Mouse (Mus musculus) heart, postnatal 0 days (tissue): ENCODE measurements at regions not wholly inside any gene's neighbourhood (a gene's known extent, or its start where the extent isn't known, plus 50 kb on each side); places are given as distances from the start of the nearest gene placed in this dataset.

Experiments used
- ATAC-seq: fragments of 200-750 bp; cut with Nextera tagmentation; 2 replicates; pipeline ENCODE4 v1.8.0; 2017; ENCODE audit warnings: low read depth, moderate number of reproducible peaks, moderate library complexity; ENCODE audit not compliant: insufficient read depth
- DNase-seq: peaks from one replicate; pipeline ENCODE4 v3.0.0-alpha.2; 2016; ENCODE audit warnings: low spot score
- H3K27ac ChIP-seq: fragments of 300-500 bp; sonication (generic); 2 replicates; pipeline ENCODE4 v1.5.1; 2014; ENCODE audit warnings: low read depth, mild to moderate bottlenecking
- H3K27me3 ChIP-seq: fragments of 300-500 bp; sonication (generic); 2 replicates; pipeline ENCODE4 v1.6.1; 2014; ENCODE audit warnings: low read length, mixed read lengths; ENCODE audit not compliant: control insufficient read depth, insufficient read depth
- H3K36me3 ChIP-seq: fragments of 300-500 bp; sonication (generic); replicated peaks from 2 replicates; pipeline ENCODE4 v1.6.1; 2014; ENCODE audit warnings: low read length, mixed read lengths; ENCODE audit not compliant: control insufficient read depth, insufficient read depth
- H3K4me1 ChIP-seq: fragments of 300-500 bp; sonication (generic); 2 replicates; pipeline ENCODE4 v1.6.1; 2014; ENCODE audit warnings: antibody characterized with exemption; ENCODE audit not compliant: control insufficient read depth, insufficient read depth
- H3K4me2 ChIP-seq: fragments of 300-500 bp; sonication (generic); 2 replicates; pipeline ENCODE4 v1.6.1; 2014; ENCODE audit warnings: low read depth, mild to moderate bottlenecking, low read length, moderate library complexity
- H3K4me3 ChIP-seq: fragments of 300-500 bp; sonication (generic); 2 replicates; pipeline ENCODE4 v1.5.1; 2014; ENCODE audit warnings: low read depth, low read length
- H3K9ac ChIP-seq: fragments of 300-500 bp; sonication (generic); replicated peaks from 2 replicates; pipeline ENCODE4 v1.6.1; 2014; ENCODE audit warnings: low read depth, low read length, mixed read lengths
- H3K9me3 ChIP-seq: fragments of 300-500 bp; sonication (generic); replicated peaks from 2 replicates; pipeline ENCODE4 v1.6.1; 2016; ENCODE audit warnings: low read length; ENCODE audit not compliant: control insufficient read depth
- CTCF ChIP-seq: IDR thresholded peaks from 2 replicates; pipeline ENCODE4 v1.5.1; 2016; ENCODE audit warnings: antibody characterized with exemption, control low read depth, low read depth
- EP300 ChIP-seq: IDR thresholded peaks from 2 replicates; pipeline ENCODE4 v1.6.1; 2016; ENCODE audit warnings: antibody characterized with exemption, low read depth
- WGBS: fragments of 180-500 bp; shearing (Covaris S2); extraction: QIAGEN DNeasy Blood & Tissue Kit; methylation state at CpG from one replicate; pipeline ENCODE4 v1.1.7; 2014; 5-methylcytosine and 5-hydroxymethylcytosine counted together

- Histone ChIP-seq H3K9me3 (peaks cover 11% of the 10 kb centered on the region; the same call in 1 of the 2 replicates), H3K27ac (no peak overlapping the region), H3K36me3 (no peaks in the 10 kb centered on the region), H3K4me1 (no peaks in the 10 kb centered on the region), H3K9ac (no peak overlapping the region), H3K4me2 (no peak overlapping the region), H3K27me3 (no peaks in the 10 kb centered on the region), H3K4me3 (no peak overlapping the region)
- 75% methylated on average over 6 of the region's 6 CpGs for WGBS
- ATAC-seq (no peak), DNase-seq (no peak)
- no peak for TF ChIP-seq EP300
- TF ChIP-seq CTCF = no peak
Measured at GRCm38 (mm10) chr1:42623766-42624165, 71.8 kb upstream of the Pou3f3 start.

DNA sequence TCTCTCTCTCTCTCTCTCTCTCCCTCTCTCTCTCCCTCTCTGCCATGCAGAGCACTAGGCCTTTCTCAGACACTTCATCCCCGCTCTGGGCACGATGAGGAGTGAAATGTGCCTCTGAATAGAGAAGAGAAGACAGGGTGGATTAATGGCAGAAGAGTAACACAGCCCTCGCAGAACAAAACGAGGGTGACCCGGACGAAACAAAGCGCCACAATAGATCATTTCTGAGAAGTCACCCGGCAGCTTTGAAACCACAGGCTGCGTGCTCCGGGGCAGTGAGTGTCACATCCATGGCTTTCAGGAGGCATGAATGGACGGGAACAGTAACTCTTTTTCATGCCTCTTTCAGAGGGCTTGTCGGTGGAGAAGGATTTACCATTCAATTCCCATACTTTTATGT lies 66.8 kb upstream of the Pou3f3 start:
- no peak for TF ChIP-seq EP300
- H3K27ac ChIP-seq = no peak overlapping the region
- no peak overlapping the region for H3K4me2 ChIP-seq
- H3K4me3 ChIP-seq = no peak overlapping the region
- H3K9ac ChIP-seq = no peak overlapping the region
- ATAC-seq (no peak), DNase-seq (no peak)
- peaks cover 15% of the 10 kb centered on the region; the same call in 1 of the 2 replicates for H3K4me1 ChIP-seq
- no peaks in the 10 kb centered on the region for H3K27me3 ChIP-seq
- 73% methylated on average over 12 of the region's 12 CpGs for WGBS
- H3K9me3 ChIP-seq = no peaks in the 10 kb centered on the region
- H3K36me3 ChIP-seq = no peaks in the 10 kb centered on the region

- TF ChIP-seq EP300 (no peak), CTCF (no peak)
- ATAC-seq (no peak), DNase-seq (no peak)
- H3K27me3 ChIP-seq = no peaks in the 10 kb centered on the region
- H3K36me3 ChIP-seq = no peaks in the 10 kb centered on the region
- peaks cover 15% of the 10 kb centered on the region; the same call in 1 of the 2 replicates for H3K4me1 ChIP-seq
- no peaks in the 10 kb centered on the region for H3K9me3 ChIP-seq
- 44% methylated on average over 14 of the region's 14 CpGs for WGBS
- no peak overlapping the region for H3K4me3 ChIP-seq
- no peak overlapping the region for H3K4me2 ChIP-seq
- no peak overlapping the region for H3K27ac ChIP-seq
- no peak overlapping the region for H3K9ac ChIP-seq
Measured at GRCm38 (mm10) chr1:42629465-42630261, 65.9 kb upstream of the Pou3f3 start.

GRCm38 (mm10) chr1:42632286-42632685 lies 63.3 kb upstream of the Pou3f3 start:
- H3K4me2 ChIP-seq = no peak overlapping the region
- no peak overlapping the region for H3K4me3 ChIP-seq
- ATAC-seq = peak; percentile 90
- DNase-seq = peak; percentile 72
- 0 out of 2 replicates have a peak, but pooled peaks cover 5% of the 10 kb centered on the region for H3K27me3 ChIP-seq
- no peak overlapping the region for H3K27ac ChIP-seq
- no peaks in the 10 kb centered on the region for H3K36me3 ChIP-seq
- no peaks in the 10 kb centered on the region for H3K9me3 ChIP-seq
- TF ChIP-seq EP300 = no peak
- TF ChIP-seq CTCF = no peak
- peaks cover 15% of the 10 kb centered on the region; the same call in 1 of the 2 replicates for H3K4me1 ChIP-seq
- no peak overlapping the region for H3K9ac ChIP-seq

DNA sequence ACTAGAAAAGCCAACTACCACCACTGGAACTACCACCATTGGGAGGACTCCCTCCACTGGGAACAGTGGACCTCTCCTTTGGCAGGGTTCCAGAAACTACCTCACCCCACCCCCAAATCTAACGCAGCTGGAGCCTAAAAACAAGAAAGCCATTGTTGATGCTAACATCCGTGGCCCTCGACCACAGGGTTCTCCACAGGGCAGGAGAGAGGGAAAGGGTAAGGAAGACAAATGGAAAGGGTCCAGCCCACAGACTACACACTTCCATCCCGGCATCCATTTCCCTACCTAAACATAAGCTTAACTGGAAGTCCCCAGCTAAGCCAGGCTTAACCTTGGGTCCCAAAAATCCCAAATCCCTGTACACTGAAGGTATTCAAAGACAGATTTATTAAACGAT lies 59.0 kb upstream of the Pou3f3 start:
- WGBS = 69% methylated on average over 5 of the region's 5 CpGs
- 0 out of 2 replicates have a peak, but pooled peaks cover 5% of the 10 kb centered on the region for H3K27me3 ChIP-seq
- H3K4me3 ChIP-seq = no peak overlapping the region
- no peak for DNase-seq
- H3K27ac ChIP-seq = no peak overlapping the region
- no peaks in the 10 kb centered on the region for H3K36me3 ChIP-seq
- no peak for ATAC-seq
- no peaks in the 10 kb centered on the region for H3K9me3 ChIP-seq
- H3K9ac ChIP-seq = no peak overlapping the region
- TF ChIP-seq CTCF (no peak), EP300 (no peak)
- no peak overlapping the region for H3K4me2 ChIP-seq
- H3K4me1 ChIP-seq = 0 out of 2 replicates have a peak, but pooled peaks cover 8% of the 10 kb centered on the region
